Mouse (Mus musculus): ENCODE measurements around the gene Clec4a4. TPM values are rescaled to one million over a fixed set of nuclear protein-coding genes. Genes with fewer than 3 reads are reported as not detected.

The Clec4a4 gene
- not detected in 2 replicates for polyA plus RNA-seq (2012; rRNA removed)

GRCm38 (mm10) chr6:122989876-122990437 lies at the start of gene Clec4a4:
Clec4a4 (plus strand) TSS chr6:122990367.

GRCm38 (mm10) chr6:122952401-122952800 lies 37.8 kb upstream of the Clec4a4 start, which contains the start of gene Clec4a3:
Clec4a3 (plus strand) TSS chr6:122952515.

GRCm38 (mm10) chr6:123049742-123050372 lies 59.7 kb downstream of the Clec4a4 start, which contains the start of gene Clec4b1:
Clec4b1 (plus strand) TSS chr6:123049962.

Other genes starting within 250 kb of the Clec4a4 start
- 21.9 and 24.5 TPM in 2 replicates for gene Slc2a3, start 188.7 kb upstream of the Clec4a4 start, polyA plus RNA-seq (2012; rRNA removed)
- 7.8 and 10.6 TPM in 2 replicates for gene Foxj2, start 170.5 kb upstream of the Clec4a4 start, polyA plus RNA-seq (2012; rRNA removed)
- gene C3ar1, start 134.2 kb upstream of the Clec4a4 start, polyA plus RNA-seq (2012; rRNA removed) = 1.7 and 2.1 TPM in 2 replicates
- gene Necap1, start 115.9 kb upstream of the Clec4a4 start, polyA plus RNA-seq (2012; rRNA removed) = 71.5 and 76.7 TPM in 2 replicates
- 1.1 and 1.2 TPM in 2 replicates for gene Clec4a1, start 68.5 kb upstream of the Clec4a4 start, polyA plus RNA-seq (2012; rRNA removed)
- gene Clec4a3, start 37.9 kb upstream of the Clec4a4 start, polyA plus RNA-seq (2012; rRNA removed) = 0.39 and 0.64 TPM in 2 replicates
- gene Clec4b1, start 59.6 kb downstream of the Clec4a4 start, polyA plus RNA-seq (2012; rRNA removed) = not detected in 2 replicates
- gene Clec4a2, start 116.1 kb downstream of the Clec4a4 start, polyA plus RNA-seq (2012; rRNA removed) = 1.4 and 1.7 TPM in 2 replicates
- gene Clec4b2, start 182.5 kb downstream of the Clec4a4 start, polyA plus RNA-seq (2012; rRNA removed) = not detected in 2 replicates
- gene Clec4n, start 239.5 kb downstream of the Clec4a4 start, polyA plus RNA-seq (2012; rRNA removed) = 3.6 and 4.0 TPM in 2 replicates